Mouse (Mus musculus) myocyte (in vitro differentiated cells): ENCODE measurements at regions not wholly inside any gene's neighbourhood (a gene's known extent, or its start where the extent isn't known, plus 50 kb on each side); places are given as distances from the start of the nearest gene placed in this dataset.

ENCODE experiments used
- MAX ChIP-seq: IDR thresholded peaks from one replicate; pipeline ENCODE4 v1.6.1; 2011; ENCODE audit warnings: low read depth, mild to moderate bottlenecking, control low read depth
- MYOD1 ChIP-seq, 3 experiments: IDR thresholded peaks; one replicate each; pipeline ENCODE4 v1.6.1; 2011; ENCODE audit warnings: control low read depth in 2 of 3, low read depth in 2 of 3, mild to moderate bottlenecking in 2 of 3, moderate library complexity in 1 of 3; ENCODE audit not compliant: insufficient read length in 2 of 3, control insufficient read depth in 1 of 3
- MYOG ChIP-seq, 3 experiments: IDR thresholded peaks; one replicate each; pipeline ENCODE4 v1.6.1; 2011; ENCODE audit warnings: control low read depth in 2 of 3, low read depth in 2 of 3, mild to moderate bottlenecking in 2 of 3; ENCODE audit not compliant: insufficient read length in 2 of 3, control insufficient read depth in 1 of 3, insufficient read depth in 1 of 3
- POLR2A ChIP-seq: IDR thresholded peaks from one replicate; pipeline ENCODE4 v1.6.1; 2011; ENCODE audit warnings: low read depth, mild to moderate bottlenecking, control low read depth, moderate library complexity; ENCODE audit not compliant: insufficient read length
- POLR2AphosphoS2 ChIP-seq: IDR thresholded peaks from one replicate; pipeline ENCODE4 v1.6.1; 2011; ENCODE audit warnings: low read depth, control low read depth; ENCODE audit not compliant: insufficient read length
- REST ChIP-seq: IDR thresholded peaks from one replicate; pipeline ENCODE4 v1.6.1; 2011; ENCODE audit warnings: mild to moderate bottlenecking, control low read depth, moderate library complexity; ENCODE audit not compliant: insufficient read depth, insufficient read length
- TCF3 ChIP-seq: IDR thresholded peaks from one replicate; pipeline ENCODE4 v1.6.1; 2011; ENCODE audit warnings: low read depth, control low read depth; ENCODE audit not compliant: insufficient read length
- USF1 ChIP-seq: IDR thresholded peaks from one replicate; pipeline ENCODE4 v1.6.1; 2011; ENCODE audit warnings: low read depth, mild to moderate bottlenecking, control low read depth, moderate library complexity

DNA sequence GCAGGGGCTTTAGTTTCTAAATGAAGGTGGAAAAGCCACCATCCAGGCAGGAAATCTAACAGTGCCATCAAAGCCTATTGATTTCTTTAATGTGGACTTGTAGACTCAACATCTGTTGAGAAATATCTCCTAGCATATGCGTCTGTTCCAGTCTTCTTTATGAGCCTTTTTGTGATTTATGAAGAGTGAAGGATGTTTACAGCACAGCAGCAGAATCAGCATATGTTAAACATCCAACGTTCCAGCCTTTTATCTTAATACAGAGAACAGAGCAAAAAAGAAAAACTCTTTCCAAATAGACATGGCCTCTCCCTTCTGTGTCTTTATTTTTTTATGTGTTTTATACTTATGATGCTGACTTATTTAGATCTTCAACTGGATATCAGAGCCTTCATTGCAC, 573.3 kb downstream of the Basp1 start:
- TF ChIP-seq POLR2AphosphoS2 = no peak
- TF ChIP-seq POLR2A = no peak
- TF ChIP-seq USF1 = no peak
- TF ChIP-seq REST = no peak
- TF ChIP-seq MYOD1 (IDR thresholded peaks at IDR 0.05; ENCODE audit: control insufficient read depth in 1 of 3, insufficient read length in 2 of 3, low read depth in 2 of 3) = no peak
- TF ChIP-seq MYOG (IDR thresholded peaks at IDR 0.05; ENCODE audit: control insufficient read depth in 1 of 3, insufficient read depth in 1 of 3, insufficient read length in 2 of 3, low read depth in 2 of 3) = no peak
- TF ChIP-seq TCF3 = no peak
- TF ChIP-seq MAX = no peak
